Mouse (Mus musculus): ENCODE data around the gene Cdkal1.

The Cdkal1 gene

GRCm38 (mm10) chr13:29355484-29356157 lies 499.9 kb downstream of the Cdkal1 start:
- DNase-seq (ENCODE audit: low read depth, low spot score): no peak

GRCm38 (mm10) chr13:29354943-29355342 lies 500.5 kb downstream of the Cdkal1 start:
- DNase-seq (ENCODE audit: low read depth, low spot score): no peak

GRCm38 (mm10) chr13:29353888-29354415 lies 501.5 kb downstream of the Cdkal1 start:
- no peak for DNase-seq (ENCODE audit: low read depth, low spot score)

DNA sequence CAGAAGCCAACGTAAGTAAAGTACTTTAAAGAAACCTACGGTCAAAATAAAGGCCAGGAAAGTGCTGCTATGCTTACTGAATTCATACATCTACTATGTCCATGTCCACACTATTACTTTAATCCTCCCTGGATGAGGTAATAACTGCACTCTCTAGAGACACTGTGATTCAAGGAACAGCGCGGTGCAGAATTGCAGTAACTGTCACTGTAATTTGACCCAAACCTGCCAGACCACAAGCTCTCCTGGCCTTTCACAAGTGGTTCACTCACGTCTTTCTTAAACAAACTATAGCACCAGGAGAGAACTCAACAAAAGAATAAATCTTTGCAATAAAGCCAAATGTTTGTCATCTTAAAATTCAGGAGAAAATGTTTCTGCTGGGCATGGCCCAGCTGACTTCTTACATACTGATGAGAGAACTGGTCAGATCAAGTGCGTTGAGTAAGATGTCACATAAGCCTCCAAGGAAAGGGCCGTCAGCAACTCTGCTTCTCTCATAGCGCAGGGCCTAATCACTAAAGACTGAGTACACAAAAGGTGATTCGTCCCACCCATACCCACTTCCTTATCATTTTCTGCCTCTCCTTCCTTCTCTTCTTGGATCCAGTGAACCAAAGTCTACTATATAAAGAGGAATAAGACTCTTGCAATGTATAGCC lies 504.3 kb downstream of the Cdkal1 start:
- DNase-seq (ENCODE audit: low read depth, low spot score): no peak

DNA sequence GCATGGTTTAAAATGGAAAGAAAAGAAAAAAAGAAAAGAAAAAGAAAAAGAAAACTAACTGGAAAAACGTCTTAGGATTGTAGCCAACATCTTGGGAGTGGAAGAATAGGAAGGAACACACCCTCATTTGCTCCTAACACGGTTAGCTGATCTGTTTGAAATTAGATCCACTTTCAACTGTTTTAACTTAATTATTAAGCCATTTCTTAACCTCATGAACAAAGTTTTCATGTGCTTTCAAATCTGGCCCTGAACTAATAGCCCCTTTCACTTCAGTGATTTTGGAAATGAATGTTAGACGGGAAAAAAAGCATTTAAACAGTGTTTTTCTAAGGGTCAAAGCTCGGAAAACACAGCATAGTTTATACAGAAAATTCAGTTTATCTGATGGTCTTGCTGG lies 505.5 kb downstream of the Cdkal1 start:
- DNase-seq (ENCODE audit: low read depth, low spot score): no peak

- DNase-seq (ENCODE audit: low read depth, low spot score): no peak
These were observed 506.0 kb downstream of the Cdkal1 start for GRCm38 (mm10) chr13:29349386-29349961.

- DNase-seq (ENCODE audit: low read depth, low spot score): no peak
These were observed 507.1 kb downstream of the Cdkal1 start for GRCm38 (mm10) chr13:29348331-29348730.

- DNase-seq (ENCODE audit: low read depth, low spot score): no peak
These were observed 522.6 kb downstream of the Cdkal1 start for GRCm38 (mm10) chr13:29332640-29333412.

DNA sequence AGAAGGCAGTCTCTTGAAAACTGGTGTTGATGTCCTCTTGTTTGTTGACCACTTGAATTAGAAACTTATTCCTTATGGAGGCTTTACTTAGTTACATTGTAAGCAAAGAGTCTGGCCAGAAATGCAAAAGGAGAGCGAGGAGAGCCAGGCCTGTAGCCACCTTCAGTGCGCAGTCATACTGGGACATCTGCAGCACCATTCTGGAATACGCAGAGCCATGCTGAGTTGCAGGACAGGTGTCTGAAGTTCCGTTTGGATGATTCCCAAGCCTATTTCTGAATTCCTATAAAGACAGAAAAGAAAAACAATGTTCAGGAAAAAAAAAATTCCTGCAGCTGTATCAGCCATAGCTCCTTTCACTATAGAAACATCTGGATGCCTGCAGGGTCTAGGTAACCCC lies 529.5 kb downstream of the Cdkal1 start:
- DNase-seq (ENCODE audit: low read depth, low spot score): no peak

GRCm38 (mm10) chr13:29320421-29320820 lies 535.1 kb downstream of the Cdkal1 start:
- no peak for DNase-seq (ENCODE audit: low read depth, low spot score)

GRCm38 (mm10) chr13:29317703-29318102 lies 537.8 kb downstream of the Cdkal1 start:
- no peak for DNase-seq (ENCODE audit: low read depth, low spot score)

DNA sequence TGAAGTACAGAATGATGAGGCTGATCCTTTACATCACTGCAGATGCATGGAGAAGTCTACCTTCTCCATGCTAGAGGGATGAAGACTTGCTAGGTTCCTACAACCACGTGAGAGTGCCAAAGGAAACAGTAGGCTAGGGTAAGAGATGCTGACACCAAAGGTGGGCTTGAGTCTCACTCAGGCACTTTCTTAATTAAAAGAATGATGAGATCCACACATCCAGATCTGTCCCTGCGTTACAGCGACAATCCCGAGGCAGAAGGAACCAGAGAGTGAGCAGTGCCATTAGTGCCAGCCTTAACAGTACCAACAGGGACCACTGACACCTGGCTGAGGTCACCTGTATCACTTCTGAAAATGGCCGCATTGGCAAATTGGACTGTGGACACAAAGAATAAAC lies 539.2 kb downstream of the Cdkal1 start:
- DNase-seq (ENCODE audit: low read depth, low spot score): no peak

DNA sequence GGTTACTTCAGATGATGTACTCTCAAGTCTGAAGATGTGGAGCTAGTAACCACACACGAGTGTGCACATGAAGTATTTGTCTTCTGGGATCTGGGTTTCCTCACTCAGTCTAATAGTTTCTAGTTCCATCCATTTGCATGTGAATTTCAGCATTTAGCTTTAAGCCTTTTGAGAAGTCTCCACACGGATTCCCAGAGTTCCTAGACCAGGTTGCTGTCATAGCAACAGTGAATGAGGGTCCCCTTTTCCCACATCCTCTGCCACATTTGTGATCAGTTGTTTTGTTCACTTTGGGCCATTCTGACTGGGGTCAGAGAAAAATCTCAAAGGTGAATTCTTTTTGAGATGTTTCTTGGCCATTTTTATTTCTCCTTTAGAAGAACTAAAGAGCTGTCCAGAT lies 543.4 kb downstream of the Cdkal1 start:
- DNase-seq (ENCODE audit: low read depth, low spot score): no peak

DNA sequence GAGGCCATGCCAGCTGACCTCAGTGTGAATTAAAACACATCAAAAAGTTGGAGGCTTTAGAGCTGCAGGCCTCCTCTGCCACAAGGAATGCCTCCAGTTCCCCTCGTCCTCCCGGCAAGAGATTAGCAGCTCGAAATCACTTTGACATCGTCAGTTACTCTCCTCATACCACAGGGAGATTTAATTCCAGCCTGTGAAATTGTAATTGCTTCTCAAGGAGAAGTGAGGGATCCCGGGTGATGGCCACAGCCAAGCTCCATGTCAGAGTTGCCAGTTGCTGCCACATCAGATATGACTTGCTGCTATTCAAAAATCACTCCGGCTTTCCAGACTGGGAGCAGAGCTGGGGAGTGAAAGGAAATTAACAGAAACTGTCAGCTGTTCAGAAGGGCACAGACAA lies 548.1 kb downstream of the Cdkal1 start:
- DNase-seq (ENCODE audit: low read depth, low spot score): no peak

DNA sequence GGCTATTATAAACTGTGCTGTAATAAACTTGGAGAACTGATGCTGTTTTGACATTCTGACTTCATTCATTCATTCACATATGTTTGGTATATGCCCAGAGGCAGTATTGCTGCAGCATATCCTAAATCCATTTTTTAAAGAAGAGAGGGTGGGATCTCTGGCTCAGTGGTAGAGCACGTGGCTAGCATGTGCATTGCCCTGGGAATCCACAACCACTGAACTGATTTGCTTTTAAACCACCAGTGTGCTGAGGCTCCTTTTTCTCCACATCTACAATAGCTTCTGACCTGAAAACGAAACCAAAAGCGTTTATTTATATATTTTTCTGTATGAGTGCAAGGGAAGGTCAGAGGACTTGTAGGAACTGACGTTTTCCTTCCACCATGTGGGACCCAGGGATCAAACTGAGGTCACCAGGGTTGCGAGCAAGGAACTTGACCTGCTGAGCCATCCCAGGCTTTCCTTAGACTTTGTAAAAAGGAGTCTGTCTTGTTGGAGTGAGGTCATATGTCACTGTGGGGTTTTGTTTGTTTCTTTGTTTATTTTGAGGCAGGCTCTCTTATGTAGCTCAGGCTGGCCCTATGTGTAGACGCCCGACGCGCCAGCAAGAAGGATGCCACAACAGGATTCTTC lies 562.8 kb downstream of the Cdkal1 start:
- no peak for DNase-seq (ENCODE audit: low read depth, low spot score)

DNA sequence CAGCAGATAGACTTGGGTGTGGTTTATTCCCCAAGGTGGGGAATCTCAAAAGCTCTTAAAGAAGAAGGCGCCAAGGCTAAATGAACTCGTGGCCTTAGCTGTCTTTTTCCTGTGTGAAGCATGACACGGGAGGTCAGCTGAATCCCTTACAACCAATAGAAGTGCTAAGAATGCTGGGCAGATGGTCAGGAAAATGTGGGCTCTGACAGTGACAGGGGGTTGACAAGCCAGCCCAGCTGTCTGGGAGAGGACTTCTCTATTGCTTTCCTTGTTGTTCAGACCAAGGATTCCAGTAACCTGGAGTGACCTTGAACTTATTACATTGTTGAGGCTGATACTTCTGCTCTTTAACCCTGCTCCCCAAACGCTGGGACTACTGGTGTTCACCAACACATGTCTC lies 564.9 kb downstream of the Cdkal1 start:
- no peak for DNase-seq (ENCODE audit: low read depth, low spot score)

GRCm38 (mm10) chr13:29285058-29285457 lies 570.4 kb downstream of the Cdkal1 start:
- no peak for DNase-seq (ENCODE audit: low read depth, low spot score)

- no peak for DNase-seq (ENCODE audit: low read depth, low spot score)
These were observed 573.9 kb downstream of the Cdkal1 start for GRCm38 (mm10) chr13:29281556-29281955.

DNA sequence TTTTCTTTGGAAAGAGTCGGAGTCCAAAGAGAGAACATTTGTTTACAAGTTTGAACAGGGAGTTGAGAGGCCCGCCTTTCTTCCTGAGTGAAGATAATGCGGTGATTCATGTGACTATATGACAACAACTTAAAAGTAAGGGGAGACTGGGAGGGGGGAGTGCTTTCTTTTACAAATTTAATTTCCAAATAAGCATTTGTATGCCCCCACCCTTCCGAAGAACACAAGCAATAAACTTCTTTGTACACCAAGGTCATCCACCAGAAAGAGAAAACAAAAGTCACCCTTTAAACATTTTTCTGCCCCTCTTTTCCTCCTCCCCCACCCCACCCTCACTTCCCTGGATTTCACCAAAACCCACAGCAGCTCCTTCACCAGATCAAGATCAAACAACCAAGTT lies 577.3 kb downstream of the Cdkal1 start:
- no peak for DNase-seq (ENCODE audit: low read depth, low spot score)

DNA sequence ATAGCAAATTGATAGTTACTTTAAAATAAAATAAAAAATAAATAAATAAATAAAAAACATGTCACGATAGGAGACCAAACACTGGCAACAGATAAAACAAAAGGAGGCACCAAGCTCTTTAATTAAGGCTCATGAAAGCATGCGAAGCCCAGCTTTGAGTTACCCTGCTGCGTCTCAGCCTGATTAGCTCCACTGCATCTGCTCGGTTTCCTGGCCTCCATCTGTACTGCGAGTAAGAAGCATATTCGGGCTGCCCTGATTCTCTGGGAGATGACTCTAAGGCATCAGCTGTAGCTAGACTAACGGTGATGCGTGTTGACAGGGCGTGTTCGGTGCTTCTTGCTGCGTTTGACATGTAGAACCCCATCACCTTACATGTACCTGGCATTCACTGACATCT lies 581.2 kb downstream of the Cdkal1 start:
- no peak for DNase-seq (ENCODE audit: low read depth, low spot score)

GRCm38 (mm10) chr13:29273693-29274221 lies 581.7 kb downstream of the Cdkal1 start:
- no peak for DNase-seq (ENCODE audit: low read depth, low spot score)
